Comparison of ENCODE assay signal across 22 mouse cellular contexts in the genomic region with DNA sequence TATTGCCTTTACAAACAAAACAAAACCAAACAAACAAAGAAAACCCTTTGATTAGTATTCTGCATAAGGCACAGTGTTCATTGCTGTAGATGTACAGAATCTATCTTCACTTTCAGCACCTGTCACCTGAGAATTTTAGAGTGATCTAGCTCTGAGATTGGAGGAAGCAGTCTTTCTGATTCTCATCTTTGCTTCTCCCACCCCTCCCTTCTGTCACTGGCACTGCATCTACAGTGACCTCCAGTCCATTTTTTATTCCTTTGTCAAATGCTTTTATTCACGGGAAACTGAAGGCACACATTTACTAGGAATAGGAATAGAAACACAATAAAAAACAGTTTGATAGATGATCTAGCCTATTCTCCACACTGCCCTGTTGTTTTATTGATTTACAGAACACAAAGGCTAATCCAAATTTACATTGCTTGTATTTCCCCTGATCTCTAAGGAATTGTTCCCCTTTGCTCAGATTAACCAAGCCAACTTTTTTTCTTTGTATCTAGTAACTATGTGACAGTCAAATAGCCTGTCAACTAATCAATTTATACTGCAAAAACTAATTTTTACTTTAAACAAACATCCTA.
DNase-seq lines count a peak whose midpoint lies in the region; ATAC-seq lines count a peak whose summit lies in the region.
"Had no signal": no experiment of that assay in that cellular context is flagged by ENCODE, and none has a peak within 500 bp of the region (broad histone marks: within the 10 kb centered on the region; RNA-seq: fewer than 3 reads in every experiment).

No protein-coding gene starts in this region.

- H3K9ac ChIP-seq in forebrain, embryonic 13.5 days: no peak overlapping the region
- H3K9ac ChIP-seq in hindbrain, embryonic 14.5 days: peak overlapping the region; percentile 31; the same call in 1 of the 2 replicates
- H3K9ac ChIP-seq in midbrain, embryonic 13.5 days (replicated peaks): no peak overlapping the region; the same call in 1 of the 2 replicates
- H3K9ac ChIP-seq in neural tube, embryonic 14.5 days (replicated peaks; ENCODE audit: low read depth, low read length): no peak overlapping the region
- H3K9ac ChIP-seq: embryonic facial prominence, embryonic 13.5 days had no signal

- no peaks in the 10 kb centered on the region for H3K9me3 ChIP-seq in forebrain, embryonic 13.5 days (replicated peaks)
- no peaks in the 10 kb centered on the region for H3K9me3 ChIP-seq in forebrain, embryonic 10.5 days
- H3K9me3 ChIP-seq in hindbrain, embryonic 14.5 days (ENCODE audit: control insufficient read depth, low read length): no peaks in the 10 kb centered on the region
- H3K9me3 ChIP-seq in midbrain, embryonic 13.5 days: no peaks in the 10 kb centered on the region
- no peaks in the 10 kb centered on the region for H3K9me3 ChIP-seq in neural tube, embryonic 14.5 days (ENCODE audit: control insufficient read depth, low read length)
- H3K9me3 ChIP-seq: embryonic facial prominence, embryonic 13.5 days; megakaryocyte, embryonic 14.5 days had no signal

- no peak overlapping the region for H3K4me3 ChIP-seq in forebrain, embryonic 13.5 days
- H3K4me3 ChIP-seq in forebrain, embryonic 10.5 days: no peak overlapping the region
- no peak overlapping the region for H3K4me3 ChIP-seq in hindbrain, embryonic 14.5 days (replicated peaks; ENCODE audit: low read length)
- no peak overlapping the region for H3K4me3 ChIP-seq in midbrain, embryonic 13.5 days (replicated peaks)
- no peak overlapping the region for H3K4me3 ChIP-seq in neural tube, embryonic 14.5 days (ENCODE audit: low read depth, low read length)
- H3K4me3 ChIP-seq: embryonic facial prominence, embryonic 13.5 days; layer of hippocampus, adult 2 months; megakaryocyte, embryonic 14.5 days had no signal

- peaks cover 19% of the 10 kb centered on the region for H3K4me1 ChIP-seq in forebrain, embryonic 13.5 days
- peaks cover 15% of the 10 kb centered on the region for H3K4me1 ChIP-seq in forebrain, embryonic 10.5 days
- H3K4me1 ChIP-seq in hindbrain, embryonic 14.5 days (replicated peaks; ENCODE audit: control insufficient read depth, insufficient read depth, low read length): peaks cover 30% of the 10 kb centered on the region
- H3K4me1 ChIP-seq in midbrain, embryonic 13.5 days (replicated peaks): peaks cover 38% of the 10 kb centered on the region
- H3K4me1 ChIP-seq in neural tube, embryonic 14.5 days (ENCODE audit: control insufficient read depth, insufficient read depth, low read length): peaks cover 19% of the 10 kb centered on the region; the same call in 1 of the 2 replicates
- H3K4me1 ChIP-seq: megakaryocyte, embryonic 14.5 days had no signal

- no peak overlapping the region for H3K4me2 ChIP-seq in forebrain, embryonic 13.5 days
- H3K4me2 ChIP-seq in hindbrain, embryonic 14.5 days (replicated peaks): no peak overlapping the region
- H3K4me2 ChIP-seq in midbrain, embryonic 13.5 days (replicated peaks): no peak overlapping the region
- H3K4me2 ChIP-seq in neural tube, embryonic 14.5 days (ENCODE audit: low read depth, low read length): no peak overlapping the region
- H3K4me2 ChIP-seq: embryonic facial prominence, embryonic 13.5 days; liver, embryonic 11.5 days had no signal

- H3K36me3 ChIP-seq in forebrain, embryonic 13.5 days (ENCODE audit: poor library complexity, severe bottlenecking): no peaks in the 10 kb centered on the region
- no peaks in the 10 kb centered on the region for H3K36me3 ChIP-seq in forebrain, embryonic 10.5 days (replicated peaks)
- no peaks in the 10 kb centered on the region for H3K36me3 ChIP-seq in hindbrain, embryonic 14.5 days (replicated peaks; ENCODE audit: control insufficient read depth, insufficient read depth)
- H3K36me3 ChIP-seq in midbrain, embryonic 13.5 days: no peaks in the 10 kb centered on the region
- H3K36me3 ChIP-seq in neural tube, embryonic 14.5 days (ENCODE audit: control insufficient read depth, insufficient read depth, low read length): no peaks in the 10 kb centered on the region
- H3K36me3 ChIP-seq: embryonic facial prominence, embryonic 13.5 days had no signal

- peak overlapping the region; percentile 44 for H3K27ac ChIP-seq in forebrain, embryonic 13.5 days
- no peak overlapping the region for H3K27ac ChIP-seq in forebrain, embryonic 10.5 days
- H3K27ac ChIP-seq in hindbrain, embryonic 14.5 days: peak overlapping the region; percentile 80
- peak overlapping the region; percentile 90 for H3K27ac ChIP-seq in midbrain, embryonic 13.5 days
- H3K27ac ChIP-seq in neural tube, embryonic 14.5 days (ENCODE audit: low read depth, low read length): peak overlapping the region; percentile 76
- H3K27ac ChIP-seq: embryonic facial prominence, embryonic 13.5 days; kidney, postnatal 0 days; layer of hippocampus, adult 2 months had no signal

- no peaks in the 10 kb centered on the region for H3K27me3 ChIP-seq in forebrain, embryonic 13.5 days
- no peaks in the 10 kb centered on the region for H3K27me3 ChIP-seq in forebrain, embryonic 10.5 days (ENCODE audit: poor library complexity, severe bottlenecking)
- H3K27me3 ChIP-seq in hindbrain, embryonic 14.5 days (ENCODE audit: control insufficient read depth, insufficient read depth, low read length): no peaks in the 10 kb centered on the region
- no peaks in the 10 kb centered on the region for H3K27me3 ChIP-seq in midbrain, embryonic 13.5 days
- H3K27me3 ChIP-seq in neural tube, embryonic 14.5 days (ENCODE audit: control insufficient read depth, insufficient read depth, low read length): no peaks in the 10 kb centered on the region
- H3K27me3 ChIP-seq: megakaryocyte, embryonic 14.5 days had no signal

- WGBS in forebrain, embryonic 13.5 days: 23% methylated on average over 1 of the region's 1 CpGs
- WGBS in forebrain, embryonic 10.5 days: 73% methylated on average over 1 of the region's 1 CpGs
- WGBS in hindbrain, embryonic 14.5 days: 22% methylated on average over 1 of the region's 1 CpGs
- 19% methylated on average over 1 of the region's 1 CpGs for WGBS in midbrain, embryonic 13.5 days
- WGBS in neural tube, embryonic 14.5 days: 11% methylated on average over 1 of the region's 1 CpGs

- no peak; the same call in 1 of the 2 replicates for ATAC-seq in forebrain, embryonic 13.5 days
- peak; percentile 22 for ATAC-seq in hindbrain, embryonic 14.5 days (ENCODE audit: low FRiP score)
- peak; percentile 69 for ATAC-seq in midbrain, embryonic 13.5 days
- ATAC-seq in neural tube, embryonic 14.5 days (ENCODE audit: low read depth): peak; percentile 31
- ATAC-seq: activated CD4-positive, CD25-positive, alpha-beta regulatory T cell, adult 4 months; CD4-positive, CD25-positive, alpha-beta regulatory T cell, adult 4 months had no signal

- DNase-seq in forebrain, embryonic 10.5 days (ENCODE audit: extremely low spot score, low spot score): no peak
- peak; percentile 52 for DNase-seq in hindbrain, embryonic 14.5 days (ENCODE audit: low spot score)
- DNase-seq in spleen, adult 12 weeks (ENCODE audit: low spot score): no peak
- DNase-seq in kidney, adult 11 months: no peak
- no peak for DNase-seq in left cerebral cortex, adult 8-10 months (ENCODE audit: low spot score in 2 of 2)
- DNase-seq: adrenal gland, postnatal 14 days; cerebellum, adult 11-12 months; gastrocnemius, postnatal 25 days; kidney, adult 18-20 months; lung, adult 18-20 months; right cerebral cortex, postnatal 14 days; thymus, postnatal 14 days had no signal
